Mouse (Mus musculus): ENCODE measurements around the gene Mfsd12.

DNA sequence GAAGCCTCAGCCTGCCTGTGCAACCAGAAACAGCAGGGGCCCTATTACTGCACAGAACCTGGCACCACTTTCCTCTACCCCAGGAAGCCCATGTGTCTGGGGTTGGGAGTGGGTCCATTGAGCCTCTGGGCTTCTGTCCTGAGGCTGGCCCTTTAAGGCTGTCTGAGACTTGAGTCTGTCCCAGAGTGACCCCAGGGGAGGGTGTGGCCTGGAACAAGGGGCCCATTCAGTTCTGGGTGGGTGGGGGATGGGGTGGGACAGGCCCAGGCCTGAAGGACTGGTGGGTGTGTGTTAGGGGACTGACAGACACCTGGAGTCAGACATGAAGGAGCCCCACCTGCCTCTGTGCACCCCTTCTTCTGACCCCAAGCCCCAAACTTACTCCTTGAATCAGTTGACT, 57.4 kb downstream of the Mfsd12 start:
- TF ChIP-seq CTCF (IDR thresholded peaks at IDR 0.05; ENCODE audit: control insufficient read depth, insufficient read depth, low read length): no peak
- no peak for TF ChIP-seq POLR2A (IDR thresholded peaks at IDR 0.05; ENCODE audit: borderline replicate concordance, control insufficient read depth, low read depth, low read length)

Data from bone marrow, adult 2 months (tissue).